Mouse (Mus musculus) neural tube, embryonic 13.5 days (tissue): ENCODE data around the gene Armc5. TPM values are rescaled to one million over a fixed set of nuclear protein-coding genes. Genes with fewer than 3 reads are reported as not detected.

Experiments used
- ATAC-seq: fragments of 200-750 bp; cut with Nextera tagmentation; 2 replicates; pipeline ENCODE4 v1.8.0; 2017; ENCODE audit warnings: low read depth, mild to moderate bottlenecking, moderate TSS enrichment, moderate library complexity
- H3K27ac ChIP-seq: fragments of 300-500 bp; sonication (generic); replicated peaks from 2 replicates; pipeline ENCODE4 v1.5.1; 2015; ENCODE audit warnings: moderate library complexity, mild to moderate bottlenecking, inconsistent platforms
- H3K27me3 ChIP-seq: fragments of 300-500 bp; sonication (generic); 2 replicates; pipeline ENCODE4 v1.6.1; 2015; ENCODE audit warnings: mild to moderate bottlenecking, inconsistent platforms
- H3K36me3 ChIP-seq: fragments of 300-500 bp; sonication (generic); 2 replicates; pipeline ENCODE4 v1.6.1; 2015; ENCODE audit warnings: mild to moderate bottlenecking, inconsistent platforms
- H3K4me1 ChIP-seq: fragments of 300-500 bp; sonication (generic); replicated peaks from 2 replicates; pipeline ENCODE4 v1.6.1; 2015; ENCODE audit warnings: inconsistent platforms
- H3K4me2 ChIP-seq: fragments of 300-500 bp; sonication (generic); 2 replicates; pipeline ENCODE4 v1.6.1; 2015; ENCODE audit warnings: inconsistent platforms, mild to moderate bottlenecking, moderate library complexity
- H3K4me3 ChIP-seq: fragments of 300-500 bp; sonication (generic); 2 replicates; pipeline ENCODE4 v1.5.1; 2015; ENCODE audit warnings: mild to moderate bottlenecking, inconsistent platforms
- H3K9ac ChIP-seq: fragments of 300-500 bp; sonication (generic); 2 replicates; pipeline ENCODE4 v1.6.1; 2015; ENCODE audit warnings: moderate library complexity, mild to moderate bottlenecking, inconsistent platforms
- H3K9me3 ChIP-seq: fragments of 300-500 bp; sonication (generic); 2 replicates; pipeline ENCODE4 v1.6.1; 2016; ENCODE audit warnings: inconsistent platforms
- WGBS: fragments of 180-500 bp; shearing (Covaris S2); methylation state at CpG from one replicate; pipeline ENCODE4 v1.1.7; 2015; 5-methylcytosine and 5-hydroxymethylcytosine counted together
- polyA plus RNA-seq: library from polyadenylated mRNA; unstranded; fragments of >200 nt; fragmentation: Nextera tagmentation; extraction: Ambion mirVana; gene quantifications from 2 replicates; pipeline ENCODE4 v1.2.1, GENCODE M21; 2015

Armc5 gene
- 12.7 and 14.6 TPM in 2 replicates for polyA plus RNA-seq

DNA sequence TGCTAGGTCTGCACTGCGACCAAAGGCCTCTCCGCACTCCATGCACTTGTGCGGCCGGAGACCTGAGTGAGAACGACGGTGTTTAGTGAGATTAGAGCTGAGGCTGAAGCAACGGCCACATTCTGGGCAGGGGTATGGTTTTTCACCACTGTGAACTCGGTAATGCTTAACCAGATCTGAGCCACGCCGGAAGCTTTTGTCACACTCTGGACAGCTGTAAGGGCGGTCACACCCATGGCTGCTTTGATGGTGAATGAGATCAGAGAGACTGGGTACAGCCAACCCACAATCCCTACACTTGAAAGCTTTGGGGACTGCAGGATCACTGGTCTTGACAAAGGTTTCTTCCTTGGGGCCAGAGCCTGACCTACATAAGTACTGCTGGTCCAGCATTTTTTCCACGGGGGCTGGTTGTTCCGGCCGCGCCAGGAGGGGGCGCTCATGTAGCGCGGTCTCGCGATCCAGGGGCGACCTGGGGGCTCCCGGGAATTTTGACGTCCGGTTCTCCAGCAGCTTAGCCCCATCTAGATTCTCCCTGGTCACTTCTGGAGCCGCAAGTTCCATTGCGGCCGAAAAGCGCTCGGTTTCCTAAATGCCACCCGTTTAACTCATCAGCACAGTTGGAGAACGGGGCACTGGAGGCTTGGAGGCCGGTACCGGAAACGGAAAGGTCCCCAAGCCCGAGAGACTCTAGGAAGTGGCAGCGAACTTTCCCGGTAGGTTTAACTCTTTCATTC, at the start of gene Armc5:
Gene Armc5, plus strand, starts transcription at position 487 of the 737 bp plus-strand sequence.
- ATAC-seq: peak; percentile 15; the same call in 1 of the 2 replicates
- Histone ChIP-seq H3K9me3 (no peaks in the 10 kb centered on the region), H3K36me3 (peaks cover 30% of the 10 kb centered on the region), H3K4me2 (peak within 1 kb of the TSS; percentile 95), H3K4me1 (peaks cover 46% of the 10 kb centered on the region), H3K27me3 (no peaks in the 10 kb centered on the region), H3K27ac (peak within 1 kb of the TSS; percentile 98), H3K9ac (peak within 1 kb of the TSS; percentile 81), H3K4me3 (peak within 1 kb of the TSS; percentile 71)
- 26% methylated on average over 37 of the region's 37 CpGs for WGBS

DNA sequence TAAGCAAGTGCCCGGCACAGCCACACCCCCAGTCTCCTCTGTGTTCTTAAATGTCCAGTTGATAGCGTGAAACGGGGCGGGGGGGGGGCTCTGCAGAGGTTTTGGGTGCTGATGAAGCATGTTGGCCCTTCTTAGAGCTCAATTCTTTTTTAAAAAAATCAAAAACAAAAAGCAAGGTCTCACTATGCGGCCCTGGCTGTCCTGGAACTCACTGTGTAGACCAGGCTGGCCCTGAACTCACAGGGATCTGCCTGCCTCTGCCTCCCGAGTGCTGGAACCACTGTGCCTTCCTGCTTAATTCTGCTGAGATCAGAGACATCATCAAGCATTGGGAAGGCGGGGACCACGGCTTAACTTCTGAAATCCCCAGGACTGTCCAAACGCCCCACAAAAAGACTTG, 35.5 kb upstream of the Armc5 start:
- no peak overlapping the region for H3K4me2 ChIP-seq
- no peaks in the 10 kb centered on the region for H3K27me3 ChIP-seq
- H3K4me1 ChIP-seq: no peaks in the 10 kb centered on the region
- no peaks in the 10 kb centered on the region for H3K9me3 ChIP-seq
- ATAC-seq: no peak
- 85% methylated on average over 9 of the region's 9 CpGs for WGBS
- no peak overlapping the region for H3K9ac ChIP-seq
- no peak overlapping the region for H3K27ac ChIP-seq
- H3K36me3 ChIP-seq: no peaks in the 10 kb centered on the region
- H3K4me3 ChIP-seq: no peak overlapping the region

DNA sequence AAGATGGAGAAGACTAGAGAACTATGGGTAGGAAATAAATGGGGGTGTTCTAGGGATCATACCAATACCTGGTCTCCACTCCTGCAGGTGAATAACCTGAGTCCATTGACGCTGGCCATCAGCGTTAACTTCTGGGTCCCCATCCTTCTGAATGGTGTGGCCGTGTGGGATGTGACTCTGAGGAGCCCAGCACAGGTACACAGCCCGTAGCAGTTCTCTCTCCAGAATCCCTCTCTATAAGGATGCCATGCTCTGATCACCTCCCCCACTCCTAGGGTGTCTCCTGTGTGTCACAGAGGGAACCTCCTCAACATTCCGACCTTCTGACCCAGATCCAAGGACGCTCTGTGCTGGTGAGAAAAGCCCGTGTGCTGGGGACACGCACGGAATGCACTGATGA, 34.1 kb upstream of the Armc5 start:
- Histone ChIP-seq H3K4me1 (no peaks in the 10 kb centered on the region), H3K9ac (no peak overlapping the region), H3K4me2 (no peak overlapping the region), H3K36me3 (no peaks in the 10 kb centered on the region), H3K9me3 (no peaks in the 10 kb centered on the region), H3K27ac (no peak overlapping the region), H3K27me3 (no peaks in the 10 kb centered on the region), H3K4me3 (no peak overlapping the region)
- 80% methylated on average over 9 of the region's 9 CpGs for WGBS
- no peak for ATAC-seq

DNA sequence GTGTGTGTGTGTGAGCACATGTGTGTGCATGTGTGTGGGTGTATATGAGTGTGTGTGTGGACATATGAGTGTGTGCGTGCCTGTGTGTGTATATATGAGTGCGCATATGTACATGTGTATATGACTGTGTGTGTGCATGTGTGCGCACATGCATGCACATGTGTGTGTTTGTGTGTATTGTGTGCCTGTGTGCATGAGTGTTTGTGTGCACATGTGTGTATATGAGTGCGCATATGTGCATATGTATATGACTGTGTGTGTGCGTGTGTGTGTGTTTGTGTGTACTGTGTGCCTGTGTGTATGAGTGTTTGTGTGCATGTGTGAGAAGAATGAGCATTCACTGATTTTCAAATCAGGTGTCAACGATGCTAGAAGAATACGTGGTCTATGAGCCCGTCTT, 33.0 kb upstream of the Armc5 start:
- H3K27ac ChIP-seq: no peak overlapping the region
- H3K36me3 ChIP-seq: no peaks in the 10 kb centered on the region
- 87% methylated on average over 8 of the region's 8 CpGs for WGBS
- ATAC-seq: no peak
- H3K27me3 ChIP-seq: no peaks in the 10 kb centered on the region
- no peak overlapping the region for H3K9ac ChIP-seq
- H3K9me3 ChIP-seq: no peaks in the 10 kb centered on the region
- H3K4me2 ChIP-seq: no peak overlapping the region
- no peak overlapping the region for H3K4me3 ChIP-seq
- no peaks in the 10 kb centered on the region for H3K4me1 ChIP-seq

DNA sequence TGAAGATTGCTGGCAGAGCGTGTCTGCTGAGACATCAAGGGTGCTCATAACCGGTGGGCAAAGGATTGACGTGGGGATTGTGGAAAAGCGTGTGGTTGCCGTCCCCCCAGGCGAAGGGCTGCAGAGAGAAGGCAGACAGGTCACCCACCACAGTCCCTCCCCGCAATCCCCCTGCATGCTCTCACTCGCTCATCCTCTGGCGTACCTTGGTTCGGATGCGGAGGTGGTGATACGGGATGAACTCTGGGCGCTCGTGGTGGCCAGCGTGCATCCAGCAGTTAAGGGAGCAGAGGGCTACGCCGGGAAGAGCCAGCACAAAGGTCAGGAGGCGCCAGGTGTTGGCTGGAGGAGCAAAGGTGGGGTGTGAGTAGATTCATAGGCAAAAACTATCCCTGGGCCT, 31.4 kb upstream of the Armc5 start:
- H3K27me3 ChIP-seq: no peaks in the 10 kb centered on the region
- H3K4me3 ChIP-seq: no peak overlapping the region
- no peaks in the 10 kb centered on the region for H3K4me1 ChIP-seq
- ATAC-seq: no peak
- H3K9me3 ChIP-seq: no peaks in the 10 kb centered on the region
- no peak overlapping the region for H3K27ac ChIP-seq
- H3K36me3 ChIP-seq: no peaks in the 10 kb centered on the region
- no peak overlapping the region for H3K9ac ChIP-seq
- H3K4me2 ChIP-seq: no peak overlapping the region
- WGBS: 85% methylated on average over 18 of the region's 18 CpGs

DNA sequence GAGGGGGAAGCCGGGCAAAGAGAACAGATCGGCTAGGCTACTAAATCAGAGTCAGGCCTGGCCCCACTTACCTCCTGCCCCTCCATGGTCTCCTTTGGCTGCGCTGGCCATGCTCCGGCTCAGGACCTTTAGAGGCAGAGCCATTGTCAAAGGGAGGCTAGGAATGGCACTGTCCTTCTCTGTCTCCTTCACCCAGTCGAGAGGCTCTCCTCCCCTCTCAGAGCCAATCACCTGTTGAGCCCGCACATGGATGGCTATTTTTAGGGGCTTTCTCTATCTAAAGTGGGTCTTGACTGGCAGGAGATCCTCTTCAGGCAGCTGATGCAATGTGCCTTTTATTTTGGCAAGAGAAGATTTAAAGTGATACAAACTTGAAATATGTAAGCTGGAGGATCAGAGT, 31.0 kb upstream of the Armc5 start, which contains the start of gene Cox6a2:
Gene Cox6a2, minus strand, starts transcription at position 236 of the 400 bp plus-strand sequence.
- no peak within 1 kb of the TSS for H3K4me2 ChIP-seq
- no peak within 1 kb of the TSS for H3K9ac ChIP-seq
- H3K36me3 ChIP-seq: no peaks in the 10 kb centered on the region
- no peaks in the 10 kb centered on the region for H3K27me3 ChIP-seq
- H3K4me1 ChIP-seq: no peaks in the 10 kb centered on the region
- no peak within 1 kb of the TSS for H3K4me3 ChIP-seq
- WGBS: 85% methylated on average over 6 of the region's 6 CpGs
- H3K27ac ChIP-seq: no peak within 1 kb of the TSS
- ATAC-seq: no peak
- H3K9me3 ChIP-seq: no peaks in the 10 kb centered on the region

DNA sequence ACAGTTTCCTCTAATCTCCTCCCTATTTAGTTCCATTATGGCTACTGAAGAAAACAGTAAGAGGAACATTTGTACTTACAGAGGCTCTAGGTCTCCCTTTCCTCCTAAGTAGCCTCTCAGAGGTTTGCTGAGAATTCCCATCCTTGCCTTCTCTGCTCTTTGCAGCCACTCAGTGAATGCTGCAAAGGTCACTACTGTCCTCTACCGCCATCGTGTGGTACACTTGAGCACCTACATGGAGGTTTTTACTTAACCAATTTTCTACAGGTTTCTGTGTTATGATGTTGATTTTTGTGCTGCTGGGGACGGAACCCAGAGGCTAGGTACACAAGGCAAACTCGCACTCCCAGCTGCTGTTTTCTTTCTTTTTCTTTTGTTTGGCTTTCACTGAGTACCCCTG, 29.0 kb upstream of the Armc5 start:
- H3K27me3 ChIP-seq: no peaks in the 10 kb centered on the region
- no peak overlapping the region for H3K4me2 ChIP-seq
- no peak overlapping the region for H3K27ac ChIP-seq
- no peaks in the 10 kb centered on the region for H3K36me3 ChIP-seq
- 9% methylated on average over 4 of the region's 4 CpGs for WGBS
- no peak overlapping the region for H3K4me3 ChIP-seq
- H3K9me3 ChIP-seq: no peaks in the 10 kb centered on the region
- ATAC-seq: no peak
- no peaks in the 10 kb centered on the region for H3K4me1 ChIP-seq
- no peak overlapping the region for H3K9ac ChIP-seq

DNA sequence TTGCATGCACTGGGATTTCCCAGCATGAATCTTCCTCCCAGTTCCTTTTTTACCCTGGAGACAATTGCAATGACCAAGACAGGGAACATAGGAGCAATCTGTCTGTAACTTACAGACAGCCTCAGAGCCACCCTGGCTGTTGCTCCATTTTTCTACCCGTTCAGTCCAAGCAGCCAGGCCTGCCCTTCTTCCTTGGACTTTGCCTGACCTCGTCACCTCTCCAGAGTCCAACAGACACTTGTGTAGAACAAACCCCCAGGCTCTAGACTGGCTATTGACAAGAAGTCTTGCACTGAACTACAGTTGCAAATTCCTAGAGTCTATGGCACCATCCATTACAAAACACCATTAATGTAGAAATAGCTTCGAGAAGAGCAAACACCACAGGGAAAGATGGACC, 27.3 kb upstream of the Armc5 start:
- no peaks in the 10 kb centered on the region for H3K36me3 ChIP-seq
- ATAC-seq: no peak
- H3K9ac ChIP-seq: no peak overlapping the region
- H3K4me3 ChIP-seq: no peak overlapping the region
- H3K27me3 ChIP-seq: no peaks in the 10 kb centered on the region
- no peak overlapping the region for H3K27ac ChIP-seq
- H3K9me3 ChIP-seq: no peaks in the 10 kb centered on the region
- H3K4me1 ChIP-seq: no peaks in the 10 kb centered on the region
- no peak overlapping the region for H3K4me2 ChIP-seq
- 55% methylated on average over 3 of the region's 3 CpGs for WGBS

DNA sequence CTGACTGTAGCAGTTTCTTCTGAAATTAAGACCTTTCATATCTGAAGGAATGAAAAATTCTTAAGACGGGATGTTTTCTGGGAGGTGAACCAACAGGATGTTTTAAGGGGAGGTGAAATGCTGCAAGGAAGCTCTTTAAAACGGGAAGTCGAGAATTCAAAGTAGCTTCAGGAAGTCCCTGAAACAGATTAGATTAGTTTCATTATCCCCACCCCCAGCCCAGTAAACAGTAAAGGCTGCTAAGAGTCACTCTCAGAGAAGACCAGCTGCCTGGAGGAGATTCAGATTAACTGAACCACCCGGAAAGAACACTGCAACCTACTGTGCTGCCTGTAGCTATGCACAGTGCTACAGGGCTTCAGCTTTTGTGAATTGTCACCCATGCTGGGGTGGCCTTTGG, 17.2 kb upstream of the Armc5 start:
- Histone ChIP-seq H3K9me3 (no peaks in the 10 kb centered on the region), H3K4me3 (no peak overlapping the region), H3K36me3 (no peaks in the 10 kb centered on the region), H3K9ac (no peak overlapping the region), H3K4me1 (0 out of 2 replicates have a peak, but pooled peaks cover 5% of the 10 kb centered on the region), H3K27ac (no peak overlapping the region), H3K27me3 (no peaks in the 10 kb centered on the region), H3K4me2 (no peak overlapping the region)
- no peak for ATAC-seq
- WGBS: 92% methylated on average over 4 of the region's 4 CpGs

DNA sequence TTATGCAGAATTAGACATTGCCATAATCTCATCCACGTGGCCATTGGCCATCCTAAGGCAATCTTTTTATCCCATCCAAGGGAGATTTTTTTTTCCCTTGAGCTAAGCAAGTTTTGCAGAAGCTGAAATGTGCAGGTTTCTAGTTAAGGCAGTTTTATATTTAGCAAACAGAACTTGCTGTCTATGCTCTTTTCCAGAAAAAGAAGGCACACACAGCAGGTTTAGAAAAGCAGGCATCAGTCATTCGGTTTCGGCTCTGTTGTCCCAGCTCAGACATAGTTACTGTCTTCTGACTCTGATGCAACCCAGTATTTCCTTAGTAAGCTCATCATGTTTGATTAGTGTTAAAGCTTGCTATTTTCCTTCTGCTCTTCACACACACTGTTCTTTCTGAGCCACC, 16.2 kb upstream of the Armc5 start:
- WGBS: 87% methylated on average over 3 of the region's 3 CpGs
- no peak overlapping the region for H3K9ac ChIP-seq

DNA sequence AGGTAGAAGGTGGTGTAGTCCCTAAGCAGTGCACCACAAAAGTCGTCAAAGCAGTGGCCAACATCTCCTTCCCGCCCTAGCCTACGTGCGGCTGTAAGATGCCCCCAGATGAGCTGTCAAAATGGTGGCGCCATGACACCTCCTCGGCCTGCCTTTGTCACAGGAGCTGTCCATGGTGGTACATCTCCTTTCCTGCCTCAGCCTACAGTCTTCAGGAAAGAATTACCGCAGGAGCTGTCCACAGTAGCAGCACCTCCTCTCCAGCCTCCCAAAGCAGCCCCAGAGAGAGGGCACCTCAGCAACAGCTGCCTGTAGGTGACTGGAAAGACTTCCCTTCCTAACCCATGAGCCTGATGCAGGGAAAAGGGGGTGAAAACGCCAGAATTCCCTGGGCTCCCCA, 5.4 kb upstream of the Armc5 start:
- H3K4me3 ChIP-seq: no peak overlapping the region
- no peak overlapping the region for H3K9ac ChIP-seq
- H3K4me1 ChIP-seq: peaks cover 13% of the 10 kb centered on the region
- H3K36me3 ChIP-seq: peaks cover 10% of the 10 kb centered on the region; the same call in 1 of the 2 replicates
- no peak overlapping the region for H3K4me2 ChIP-seq
- WGBS: 47% methylated on average over 8 of the region's 8 CpGs
- H3K9me3 ChIP-seq: no peaks in the 10 kb centered on the region
- H3K27me3 ChIP-seq: no peaks in the 10 kb centered on the region
- no peak overlapping the region for H3K27ac ChIP-seq
- ATAC-seq: no peak

More for the DNA sequence above, 16.2 kb upstream of the Armc5 start:
- H3K4me3 ChIP-seq: no peak overlapping the region
- ATAC-seq: no peak
- no peaks in the 10 kb centered on the region for H3K36me3 ChIP-seq
- 0 out of 2 replicates have a peak, but pooled peaks cover 7% of the 10 kb centered on the region for H3K4me1 ChIP-seq
- H3K9me3 ChIP-seq: no peaks in the 10 kb centered on the region
- H3K27ac ChIP-seq: no peak overlapping the region
- H3K4me2 ChIP-seq: no peak overlapping the region
- no peaks in the 10 kb centered on the region for H3K27me3 ChIP-seq

DNA sequence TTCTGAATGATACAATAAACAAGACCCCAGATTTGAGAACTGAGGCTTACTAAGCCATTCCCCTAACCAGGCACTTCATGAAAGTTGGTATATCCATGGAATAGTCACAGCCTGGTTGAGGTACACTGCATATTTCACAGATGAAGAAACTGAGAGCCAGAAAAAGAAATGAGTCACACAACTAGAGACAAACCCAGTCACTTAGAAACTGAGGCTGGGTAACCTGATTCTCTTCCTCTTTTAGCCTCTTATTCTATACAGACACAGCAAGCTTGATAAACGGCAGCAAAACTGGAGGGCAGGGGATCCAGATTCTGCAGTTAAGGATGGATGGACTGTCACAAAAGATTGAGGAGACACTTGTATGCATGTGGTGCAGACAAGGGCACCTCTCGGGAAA, 2.3 kb upstream of the Armc5 start:
- 93% methylated on average over 2 of the region's 2 CpGs for WGBS
- Histone ChIP-seq H3K4me3 (no peak overlapping the region), H3K9ac (no peak overlapping the region), H3K27me3 (no peaks in the 10 kb centered on the region), H3K4me2 (no peak overlapping the region), H3K9me3 (no peaks in the 10 kb centered on the region), H3K36me3 (peaks cover 10% of the 10 kb centered on the region), H3K4me1 (peaks cover 32% of the 10 kb centered on the region), H3K27ac (no peak overlapping the region)
- no peak for ATAC-seq

DNA sequence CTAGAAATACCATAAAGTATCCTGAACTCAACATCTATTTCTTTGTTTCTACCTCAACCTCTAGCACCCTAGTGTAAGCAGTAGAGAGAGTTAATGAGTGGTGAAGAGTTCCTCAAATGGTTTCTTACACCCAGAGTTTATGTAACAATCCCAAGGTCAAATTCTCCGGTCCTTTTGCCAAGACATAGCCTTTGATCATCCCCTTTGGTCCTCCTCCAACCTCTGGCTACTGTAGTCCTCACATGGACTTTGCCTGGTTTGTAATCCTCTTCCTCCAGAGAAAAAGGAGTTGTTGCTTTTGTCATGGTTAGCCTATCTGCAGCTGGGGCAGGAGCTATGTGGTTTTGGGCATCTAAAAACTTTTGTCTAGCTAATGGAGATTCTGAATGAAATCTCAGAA, 1.7 kb upstream of the Armc5 start:
- Histone ChIP-seq H3K9ac (no peak overlapping the region), H3K4me3 (no peak overlapping the region), H3K27ac (no peak overlapping the region), H3K36me3 (peaks cover 16% of the 10 kb centered on the region), H3K4me2 (no peak overlapping the region), H3K27me3 (no peaks in the 10 kb centered on the region), H3K9me3 (no peaks in the 10 kb centered on the region), H3K4me1 (peaks cover 37% of the 10 kb centered on the region)
- 89% methylated on average over 1 of the region's 1 CpGs for WGBS
- ATAC-seq: no peak
